Mouse (Mus musculus) ES-E14 (cell line): ENCODE data around the gene Baz2b. TPM values are rescaled to one million over a fixed set of nuclear protein-coding genes. Genes with fewer than 3 reads are reported as not detected.

Source experiments
- DNase-seq: peaks from one replicate; pipeline ENCODE4 v3.0.0-alpha.2; 2013; ENCODE audit warnings: low read depth, low spot score
- H3K27ac ChIP-seq: 2 replicates; pipeline ENCODE4 v1.5.1; 2012; ENCODE audit warnings: low read depth, mild to moderate bottlenecking, low read length, moderate library complexity, mixed read lengths; ENCODE audit not compliant: poor library complexity, insufficient read depth, severe bottlenecking
- H3K36me3 ChIP-seq: 2 replicates; pipeline ENCODE4 v1.6.1; 2012; ENCODE audit warnings: mild to moderate bottlenecking, low read length, moderate library complexity, mixed read lengths; ENCODE audit not compliant: control insufficient read depth, poor library complexity, insufficient read depth, severe bottlenecking
- H3K4me1 ChIP-seq, 2 experiments: fragments of 150-350 bp in 1 of 2; sonication (generic) in 1 of 2; 2 replicates each; pipeline ENCODE4 v1.6.1; 2012; ENCODE audit warnings: low read length in 2 of 2, mild to moderate bottlenecking in 1 of 2, mixed read lengths in 1 of 2; ENCODE audit not compliant: control insufficient read depth in 2 of 2, insufficient read depth in 2 of 2, poor library complexity in 1 of 2
- H3K4me3 ChIP-seq, 2 experiments: fragments of 150-350 bp in 1 of 2; sonication (generic) in 1 of 2; 2 replicates each; pipeline ENCODE4 v1.5.1; 2012; ENCODE audit warnings: low read length in 2 of 2, low read depth in 1 of 2, mild to moderate bottlenecking in 1 of 2, mixed read lengths in 1 of 2; ENCODE audit not compliant: insufficient read depth in 1 of 2, poor library complexity in 1 of 2, severe bottlenecking in 1 of 2
- H3K9ac ChIP-seq: 2 replicates; pipeline ENCODE4 v1.6.1; 2012; ENCODE audit warnings: low read depth, mild to moderate bottlenecking, low read length, mixed read lengths; ENCODE audit not compliant: poor library complexity, insufficient read depth, severe bottlenecking
- H3K9me3 ChIP-seq: fragments of 150-350 bp; sonication (generic); 2 replicates; pipeline ENCODE4 v1.6.1; 2012; ENCODE audit warnings: low read depth, mild to moderate bottlenecking, low read length; ENCODE audit not compliant: control insufficient read depth, insufficient read depth
- CHD2 ChIP-seq: IDR thresholded peaks from 2 replicates; pipeline ENCODE4 v1.6.1; 2014; ENCODE audit warnings: mild to moderate bottlenecking, low read depth, low read length, inconsistent platforms
- HCFC1 ChIP-seq: IDR thresholded peaks from 2 replicates; pipeline ENCODE4 v1.6.1; 2012; ENCODE audit warnings: low read length, inconsistent platforms, borderline replicate concordance; ENCODE audit not compliant: insufficient read depth
- MAFK ChIP-seq: IDR thresholded peaks from 2 replicates; pipeline ENCODE4 v1.6.1; 2014; ENCODE audit warnings: mild to moderate bottlenecking, low read depth, low read length, inconsistent platforms; ENCODE audit not compliant: insufficient read depth
- ZC3H11A ChIP-seq: IDR thresholded peaks from 2 replicates; pipeline ENCODE4 v1.6.1; 2012; ENCODE audit warnings: low read depth, mild to moderate bottlenecking, inconsistent platforms, low read length, borderline replicate concordance
- ZNF384 ChIP-seq: IDR thresholded peaks from 2 replicates; pipeline ENCODE4 v1.6.1; 2012; ENCODE audit warnings: low read depth, low read length, inconsistent platforms
- in situ Hi-C, 2 experiments: fragments of 600-800 bp; cut with MboI; formaldehyde crosslinking; loops; one replicate each; pipeline ENCODE4 v1.15.1; 2025; ENCODE audit warnings: low sequenced_read_pairs in 2 of 2, inconsistent platforms in 1 of 2; ENCODE audit not compliant: unreplicated experiment in 2 of 2
- total RNA-seq: library from RNA; depleted of rRNA; stranded (reverse); fragments of 300-350 nt; gene quantifications from 2 replicates; pipeline ENCODE4 v1.2.3, GENCODE M21; 2012

Baz2b gene
- total RNA-seq, 1 experiment, result 22.0 TPM

DNA sequence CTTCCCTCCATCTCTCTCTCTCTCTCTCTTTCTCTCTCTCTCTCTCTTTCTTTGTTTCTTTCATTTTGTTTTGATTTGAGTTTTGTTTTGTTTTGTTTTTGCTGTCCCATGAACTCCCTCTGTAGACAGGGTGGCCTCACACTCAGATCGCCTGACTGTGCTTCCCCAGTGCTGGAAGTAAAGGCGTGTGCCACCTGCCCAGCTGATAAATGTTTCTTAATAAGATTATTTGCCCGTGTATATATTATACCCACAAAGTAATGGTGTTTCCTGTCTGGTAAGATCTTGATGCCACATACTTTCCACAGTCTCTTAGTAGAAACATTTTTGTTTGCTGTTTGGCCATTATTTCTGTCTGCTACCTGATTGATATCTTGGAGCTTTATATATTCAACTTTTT lies 198.1 kb downstream of the Baz2b start:
- TF ChIP-seq CHD2, result no peak
- no peak for TF ChIP-seq ZNF384
- no peak for TF ChIP-seq ZC3H11A
- TF ChIP-seq HCFC1, result no peak
- TF ChIP-seq MAFK, result no peak
- in situ Hi-C loops, result no loop called here
- no peaks in the 10 kb centered on the region for H3K36me3 ChIP-seq
- H3K9ac ChIP-seq, result no peak overlapping the region
- DNase-seq, result no peak
- no peaks in the 10 kb centered on the region for H3K9me3 ChIP-seq
- no peak overlapping the region for H3K4me3 ChIP-seq
- no peak overlapping the region for H3K27ac ChIP-seq
- H3K4me1 ChIP-seq, result no peaks in the 10 kb centered on the region

DNA sequence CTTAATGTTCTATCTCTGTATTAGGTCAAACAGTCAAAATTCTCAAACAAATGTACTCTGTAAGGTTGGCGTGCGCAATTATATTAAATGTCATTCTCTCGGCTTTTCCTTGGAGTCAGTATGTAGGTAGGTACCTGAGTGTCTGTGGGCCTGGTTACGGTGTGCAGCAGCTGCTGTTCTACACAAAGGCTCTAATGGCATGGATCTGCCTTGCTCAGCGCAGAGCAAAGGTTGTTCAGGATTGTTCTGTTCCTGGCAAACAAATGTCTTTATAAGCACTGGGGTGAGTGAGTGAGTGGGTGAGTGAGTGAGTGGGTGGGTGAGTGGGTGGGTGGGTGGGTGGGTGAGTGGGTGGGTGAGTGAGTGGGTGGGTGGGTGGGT lies 206.0 kb downstream of the Baz2b start:
- Histone ChIP-seq H3K36me3 (peaks cover 2% of the 10 kb centered on the region; the same call in 1 of the 2 replicates), H3K9ac (no peak overlapping the region), H3K4me1 (no peaks in the 10 kb centered on the region), H3K27ac (no peak overlapping the region), H3K9me3 (no peaks in the 10 kb centered on the region), H3K4me3 (no peak overlapping the region)
- TF ChIP-seq ZNF384 (no peak), HCFC1 (no peak), CHD2 (no peak), MAFK (no peak), ZC3H11A (no peak)
- in situ Hi-C loops, result no loop called here
- DNase-seq, result no peak

DNA sequence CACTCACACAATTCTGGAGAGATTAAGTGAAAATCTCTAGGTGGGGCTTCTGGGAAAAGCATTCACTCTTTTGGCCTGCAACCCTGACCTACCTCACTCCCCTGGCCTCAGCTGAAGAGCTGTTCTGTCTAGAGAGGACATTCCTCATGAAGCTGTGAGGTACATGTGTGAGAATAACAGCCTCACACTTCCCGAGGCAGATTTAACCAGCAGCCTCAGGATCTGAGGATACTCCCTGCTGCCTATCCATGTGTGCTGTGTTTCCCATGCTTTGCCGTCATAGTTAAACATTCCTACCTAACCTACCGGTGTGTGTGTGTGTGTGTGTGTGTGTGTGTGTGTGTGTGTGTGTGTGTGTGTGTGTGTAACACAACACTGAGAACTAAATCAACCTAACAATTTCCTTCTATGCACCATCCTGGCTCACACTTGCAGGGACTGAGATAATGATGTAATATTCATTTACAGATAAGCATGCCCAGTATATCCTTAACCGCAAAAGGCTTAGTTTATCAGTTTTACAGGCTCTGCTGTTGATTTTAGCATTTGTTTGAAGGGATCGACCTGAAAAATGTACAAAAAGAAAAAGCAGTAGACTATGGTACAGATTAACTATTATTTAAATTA lies 206.5 kb downstream of the Baz2b start:
- no peaks in the 10 kb centered on the region for H3K4me1 ChIP-seq
- H3K27ac ChIP-seq, result no peak overlapping the region
- in situ Hi-C loops, result no loop called here
- TF ChIP-seq CHD2 (no peak), HCFC1 (no peak), ZNF384 (no peak), MAFK (no peak), ZC3H11A (no peak)
- no peak overlapping the region for H3K4me3 ChIP-seq
- H3K9me3 ChIP-seq, result no peaks in the 10 kb centered on the region
- DNase-seq, result no peak
- H3K36me3 ChIP-seq, result peaks cover 2% of the 10 kb centered on the region; the same call in 1 of the 2 replicates
- H3K9ac ChIP-seq, result no peak overlapping the region

DNA sequence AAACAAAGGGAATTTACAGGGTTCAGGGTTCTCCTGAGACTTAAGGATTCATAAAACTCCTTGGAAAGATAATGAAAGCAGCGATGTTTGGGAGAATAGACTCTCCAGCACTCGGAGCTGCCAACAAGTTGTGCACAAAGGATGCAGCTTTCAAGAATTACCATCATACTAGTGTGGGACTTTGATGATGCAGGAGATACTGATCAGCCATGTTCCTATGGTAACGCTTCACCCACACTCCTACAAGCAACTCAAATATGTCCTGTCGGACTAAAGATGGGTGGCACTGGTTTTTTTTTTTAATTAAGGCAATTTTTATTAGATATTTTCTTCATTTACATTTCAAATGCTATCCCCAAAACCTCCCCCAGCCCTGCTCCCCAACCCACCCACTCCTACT lies 209.4 kb downstream of the Baz2b start:
- Histone ChIP-seq H3K9me3 (no peaks in the 10 kb centered on the region), H3K9ac (no peak overlapping the region), H3K27ac (no peak overlapping the region), H3K4me3 (no peak overlapping the region), H3K36me3 (peaks cover 2% of the 10 kb centered on the region; the same call in 1 of the 2 replicates), H3K4me1 (no peaks in the 10 kb centered on the region)
- no peak for DNase-seq
- in situ Hi-C loops, result no loop called here
- TF ChIP-seq ZC3H11A (no peak), HCFC1 (no peak), MAFK (no peak), CHD2 (no peak), ZNF384 (no peak)
